Mouse (Mus musculus) hindbrain, embryonic 13.5 days (tissue): ENCODE measurements around the gene Bag1. TPM values are rescaled to one million over a fixed set of nuclear protein-coding genes. Genes with fewer than 3 reads are reported as not detected.
"Not testable (repeated sequence)": the region's sequence is repeated elsewhere in the genome, so short reads cannot be mapped to it uniquely, and the experiment has no call there.

Source experiments
- ATAC-seq: fragments of 200-750 bp; cut with Nextera tagmentation; 2 replicates; pipeline ENCODE4 v1.8.0; 2017; ENCODE audit warnings: moderate TSS enrichment; ENCODE audit not compliant: low FRiP score
- H3K27ac ChIP-seq: fragments of 300-500 bp; sonication (generic); 2 replicates; pipeline ENCODE4 v1.5.1; 2015; ENCODE audit warnings: inconsistent platforms, mild to moderate bottlenecking, moderate library complexity
- H3K27me3 ChIP-seq: fragments of 300-500 bp; sonication (generic); 2 replicates; pipeline ENCODE4 v1.6.1; 2015; ENCODE audit warnings: mild to moderate bottlenecking, inconsistent platforms
- H3K36me3 ChIP-seq: fragments of 300-500 bp; sonication (generic); 2 replicates; pipeline ENCODE4 v1.6.1; 2015; ENCODE audit warnings: mild to moderate bottlenecking, inconsistent platforms
- H3K4me1 ChIP-seq: fragments of 300-500 bp; sonication (generic); replicated peaks from 2 replicates; pipeline ENCODE4 v1.6.1; 2015; ENCODE audit warnings: inconsistent platforms
- H3K4me2 ChIP-seq: fragments of 300-500 bp; sonication (generic); 2 replicates; pipeline ENCODE4 v1.6.1; 2015; ENCODE audit warnings: inconsistent platforms, mild to moderate bottlenecking, moderate library complexity
- H3K4me3 ChIP-seq: fragments of 300-500 bp; sonication (generic); 2 replicates; pipeline ENCODE4 v1.5.1; 2015; ENCODE audit warnings: mild to moderate bottlenecking, inconsistent platforms
- H3K9ac ChIP-seq: fragments of 300-500 bp; sonication (generic); 2 replicates; pipeline ENCODE4 v1.6.1; 2015; ENCODE audit warnings: mild to moderate bottlenecking, inconsistent platforms
- H3K9me3 ChIP-seq: fragments of 300-500 bp; sonication (generic); 2 replicates; pipeline ENCODE4 v1.6.1; 2016; ENCODE audit warnings: inconsistent platforms
- WGBS: fragments of 180-500 bp; shearing (Covaris S2); methylation state at CpG from one replicate; pipeline ENCODE4 v1.1.7; 2015; 5-methylcytosine and 5-hydroxymethylcytosine counted together
- polyA plus RNA-seq: library from polyadenylated mRNA; unstranded; fragments of >200 nt; fragmentation: Nextera tagmentation; extraction: Ambion mirVana; gene quantifications from 2 replicates; pipeline ENCODE4 v1.2.1, GENCODE M21; 2015

Gene Bag1
- polyA plus RNA-seq, 1 experiment from 2014 or later: 201 TPM

DNA sequence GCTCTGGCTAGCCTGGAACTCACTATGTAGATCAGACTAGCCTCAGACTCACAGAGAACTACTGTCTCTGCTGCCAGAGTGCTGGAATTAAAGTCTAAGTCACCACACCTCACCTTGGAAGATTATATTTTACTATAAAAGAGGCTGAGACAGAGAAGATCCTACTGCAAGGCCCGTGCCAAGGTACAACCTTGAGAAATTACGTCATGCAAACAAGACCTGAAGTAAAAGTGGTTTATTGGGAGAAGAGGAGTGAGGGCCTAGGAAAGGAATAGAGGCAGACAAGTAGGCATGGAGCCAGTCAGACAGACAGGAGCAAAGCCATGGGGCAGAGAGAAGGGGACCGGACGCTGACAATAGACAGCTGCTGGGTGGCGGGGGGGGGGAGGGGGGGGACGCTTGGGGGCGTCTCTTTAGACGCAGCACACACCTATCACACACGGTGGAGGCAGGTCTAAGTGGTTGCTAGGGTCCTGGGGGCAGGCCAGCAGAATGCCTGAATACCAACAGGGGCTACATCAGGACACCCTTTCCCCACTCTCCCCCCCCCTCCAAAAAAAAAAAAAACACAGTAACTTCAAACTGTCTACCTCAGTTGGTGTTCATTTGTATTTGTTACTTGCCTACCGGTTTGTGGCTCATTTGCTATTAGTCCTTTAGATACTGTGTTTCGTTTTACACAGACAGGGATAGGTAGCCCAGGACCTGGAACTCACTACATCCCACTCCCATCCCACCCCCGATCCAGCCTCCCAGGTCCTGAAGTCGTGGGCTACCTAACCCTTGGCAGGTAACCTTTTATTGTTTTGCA, 21.9 kb upstream of the Bag1 start:
- Histone ChIP-seq H3K27me3 (no peaks in the 10 kb centered on the region), H3K9me3 (no peaks in the 10 kb centered on the region), H3K36me3 (peaks cover 29% of the 10 kb centered on the region), H3K27ac (peak overlapping the region; percentile 92), H3K4me1 (peaks cover 22% of the 10 kb centered on the region), H3K4me2 (peak overlapping the region; percentile 76), H3K9ac (peak overlapping the region; percentile 93), H3K4me3 (peak overlapping the region; percentile 82)
- peak; percentile 70 for ATAC-seq
- 22% methylated on average over 6 of the region's 13 CpGs for WGBS

DNA sequence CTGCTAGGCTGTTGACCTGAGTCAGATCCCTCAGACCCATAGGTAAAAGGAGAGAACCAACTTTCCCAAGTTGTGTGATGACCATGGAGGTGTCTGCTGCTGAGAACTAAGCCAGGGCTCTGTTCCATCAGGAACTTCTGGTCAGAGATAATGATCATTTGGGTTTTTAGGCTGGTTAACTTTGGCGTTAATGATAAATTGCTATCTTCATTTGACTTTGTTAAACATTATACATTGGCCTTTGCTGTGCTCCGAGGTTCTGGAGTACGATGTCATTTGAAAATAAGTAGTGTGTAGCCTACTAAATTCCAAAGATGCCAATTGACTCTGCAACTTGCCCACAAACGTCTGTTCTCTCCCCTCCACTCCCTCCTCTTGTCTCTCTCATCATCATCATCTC, 21.1 kb upstream of the Bag1 start:
- H3K4me3 ChIP-seq: no peak overlapping the region
- H3K4me1 ChIP-seq: peaks cover 22% of the 10 kb centered on the region
- H3K4me2 ChIP-seq: no peak overlapping the region
- no peak for ATAC-seq
- H3K27me3 ChIP-seq: no peaks in the 10 kb centered on the region
- WGBS: 82% methylated on average over 4 of the region's 4 CpGs
- H3K36me3 ChIP-seq: peaks cover 36% of the 10 kb centered on the region
- H3K9me3 ChIP-seq: no peaks in the 10 kb centered on the region
- H3K9ac ChIP-seq: 0 out of 2 replicates have a peak overlapping the region, but pooled peaks have one; percentile 93
- no peak overlapping the region for H3K27ac ChIP-seq

DNA sequence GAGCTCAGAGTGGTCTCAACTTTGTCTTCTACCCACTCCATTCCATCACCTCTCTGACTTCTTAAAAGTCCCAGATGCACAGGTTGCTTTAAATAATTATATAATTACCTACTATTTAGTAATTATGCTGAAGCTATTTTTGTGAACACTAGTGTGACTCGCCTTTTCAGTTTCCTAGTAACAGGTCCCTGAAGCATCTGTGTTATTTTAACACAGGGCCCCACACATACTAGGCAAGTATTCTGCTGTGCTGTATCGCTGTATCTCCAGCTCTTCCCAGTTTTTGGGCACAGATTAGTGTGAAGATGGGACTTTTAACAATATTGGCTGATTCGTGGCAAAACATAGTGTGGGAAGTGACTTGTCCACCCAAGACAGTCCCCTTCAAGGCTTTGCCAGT, 15.4 kb upstream of the Bag1 start:
- Histone ChIP-seq H3K36me3 (peaks cover 88% of the 10 kb centered on the region), H3K4me3 (no peak overlapping the region), H3K4me2 (no peak overlapping the region), H3K9ac (no peak overlapping the region), H3K4me1 (no peaks in the 10 kb centered on the region), H3K27ac (no peak overlapping the region), H3K27me3 (no peaks in the 10 kb centered on the region), H3K9me3 (no peaks in the 10 kb centered on the region)
- ATAC-seq: no peak
- 94% methylated on average over 3 of the region's 3 CpGs for WGBS

DNA sequence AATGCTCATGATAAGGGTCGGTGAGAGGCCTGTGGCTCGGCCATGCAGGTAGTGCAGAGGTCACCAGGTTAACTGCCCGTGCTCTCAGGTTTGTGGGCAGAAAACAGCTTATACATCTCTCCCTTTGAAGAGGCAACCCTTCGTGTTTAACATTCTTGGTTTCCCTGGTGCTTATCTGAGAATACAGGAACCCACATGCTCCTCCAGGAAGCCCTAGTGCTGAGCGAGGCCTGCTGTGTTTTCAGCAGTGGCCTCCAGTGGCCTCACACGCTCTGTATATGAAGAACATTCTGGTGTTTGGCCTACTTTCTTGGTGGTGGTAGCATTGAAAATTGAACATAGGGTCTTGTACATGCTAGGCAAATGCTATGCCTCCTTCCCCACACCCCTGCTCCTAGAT, 7.8 kb upstream of the Bag1 start:
- Histone ChIP-seq H3K27me3 (no peaks in the 10 kb centered on the region), H3K9ac (no peak overlapping the region), H3K36me3 (peaks cover 93% of the 10 kb centered on the region), H3K27ac (no peak overlapping the region), H3K4me2 (no peak overlapping the region), H3K9me3 (no peaks in the 10 kb centered on the region), H3K4me3 (no peak overlapping the region), H3K4me1 (no peaks in the 10 kb centered on the region)
- ATAC-seq: no peak
- WGBS: 94% methylated on average over 6 of the region's 6 CpGs

DNA sequence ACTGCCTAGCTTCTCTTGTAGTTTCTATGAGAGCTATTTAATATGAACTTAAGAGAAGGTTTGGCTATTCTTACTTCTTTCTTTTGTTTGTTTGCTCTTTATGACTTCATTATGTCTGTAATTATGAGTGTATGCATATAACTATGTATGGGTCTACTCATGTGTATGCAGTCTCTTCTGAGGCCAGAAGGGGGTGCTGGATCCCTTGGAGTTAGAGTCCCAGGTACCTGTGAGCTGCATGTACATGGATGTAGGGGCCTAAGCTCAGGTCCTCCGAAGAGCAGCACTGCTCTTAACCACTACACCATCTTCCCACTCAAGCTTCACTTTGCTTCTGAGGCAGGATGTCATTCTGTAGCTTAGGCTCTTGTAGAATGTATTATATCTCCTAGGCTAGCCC, 5.4 kb upstream of the Bag1 start:
- ATAC-seq: no peak
- WGBS: 95% methylated on average over 1 of the region's 1 CpGs
- no peaks in the 10 kb centered on the region for H3K27me3 ChIP-seq

DNA sequence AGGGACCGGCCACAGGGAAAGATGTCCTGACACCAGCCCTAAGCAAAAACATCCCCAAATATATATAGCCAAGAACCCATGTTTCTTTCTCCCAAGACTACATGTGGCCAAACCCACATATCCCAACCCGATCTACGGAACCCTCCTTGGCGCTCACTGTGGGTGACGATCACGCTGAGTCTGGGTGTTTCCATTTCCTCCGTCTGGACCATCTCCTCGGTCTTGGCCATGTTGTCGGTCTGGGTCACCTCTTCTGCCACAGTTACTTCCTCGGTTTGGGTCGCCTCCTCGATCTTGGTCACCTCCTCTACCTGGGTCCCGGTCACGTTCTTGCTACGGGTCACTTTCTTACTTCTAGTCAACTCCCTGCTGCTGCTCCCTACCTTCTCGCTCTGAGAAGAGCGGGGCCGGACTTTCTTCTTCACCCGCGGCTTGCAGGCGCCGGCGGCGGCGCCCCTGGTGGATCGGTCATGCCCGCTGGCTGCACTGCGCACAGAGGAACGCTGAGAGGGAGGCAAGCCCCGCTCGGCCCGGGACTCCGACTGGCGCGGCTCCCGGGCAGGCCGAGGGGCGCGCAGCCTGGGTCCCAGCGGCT, 432 bp downstream of the Bag1 start:
- Histone ChIP-seq H3K9ac (peak overlapping the region; percentile 89), H3K27ac (peak overlapping the region; percentile 92), H3K9me3 (no peaks in the 10 kb centered on the region), H3K4me1 (peaks cover 29% of the 10 kb centered on the region), H3K36me3 (peaks cover 58% of the 10 kb centered on the region), H3K4me3 (peak overlapping the region; percentile 93), H3K27me3 (no peaks in the 10 kb centered on the region), H3K4me2 (peak overlapping the region; percentile 69)
- ATAC-seq: no peak; the same call in none of the 2 replicates
- WGBS: under 1% methylated on average over 40 of the region's 40 CpGs

More for the DNA sequence above, 5.4 kb upstream of the Bag1 start:
- peaks cover 13% of the 10 kb centered on the region for H3K4me1 ChIP-seq
- no peak overlapping the region for H3K4me3 ChIP-seq
- H3K27ac ChIP-seq: no peak overlapping the region
- H3K4me2 ChIP-seq: no peak overlapping the region
- no peak overlapping the region for H3K9ac ChIP-seq
- H3K36me3 ChIP-seq: peaks cover 78% of the 10 kb centered on the region
- no peaks in the 10 kb centered on the region for H3K9me3 ChIP-seq

DNA sequence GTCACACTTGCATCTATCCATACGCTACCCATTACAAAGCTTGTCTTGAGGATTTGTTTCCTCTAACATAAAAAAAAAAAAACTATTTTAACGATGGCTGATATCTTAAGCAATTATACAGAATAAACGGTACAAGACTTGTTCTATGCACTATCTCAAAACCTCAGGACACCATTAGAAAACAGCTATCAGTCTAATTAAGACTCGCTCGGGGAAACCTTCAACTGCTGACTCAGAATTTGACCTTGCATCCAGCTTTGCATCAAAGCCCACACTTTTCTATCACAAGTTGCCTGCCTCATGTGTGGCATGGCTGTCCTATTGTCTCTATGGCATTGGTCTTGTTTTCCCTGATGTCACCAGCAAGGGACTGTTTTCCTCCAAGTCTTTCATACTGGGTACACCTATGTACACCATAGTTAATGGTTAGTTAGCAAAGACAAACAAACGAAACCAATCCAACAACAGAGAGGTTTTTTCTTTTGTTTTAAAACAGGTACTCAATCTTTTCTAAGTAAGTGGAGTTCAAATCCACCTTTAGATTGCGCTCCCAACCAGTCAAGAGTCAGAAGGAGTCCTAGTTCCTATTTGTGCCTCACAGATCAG, 1.5 kb downstream of the Bag1 start:
- Histone ChIP-seq H3K4me2 (peak overlapping the region; percentile 69), H3K9me3 (no peaks in the 10 kb centered on the region), H3K27ac (no peak overlapping the region), H3K27me3 (no peaks in the 10 kb centered on the region), H3K4me1 (peaks cover 29% of the 10 kb centered on the region), H3K9ac (peak overlapping the region; percentile 89), H3K36me3 (peaks cover 60% of the 10 kb centered on the region), H3K4me3 (peak overlapping the region; percentile 93)
- WGBS: 92% methylated on average over 7 of the region's 7 CpGs
- no peak for ATAC-seq

DNA sequence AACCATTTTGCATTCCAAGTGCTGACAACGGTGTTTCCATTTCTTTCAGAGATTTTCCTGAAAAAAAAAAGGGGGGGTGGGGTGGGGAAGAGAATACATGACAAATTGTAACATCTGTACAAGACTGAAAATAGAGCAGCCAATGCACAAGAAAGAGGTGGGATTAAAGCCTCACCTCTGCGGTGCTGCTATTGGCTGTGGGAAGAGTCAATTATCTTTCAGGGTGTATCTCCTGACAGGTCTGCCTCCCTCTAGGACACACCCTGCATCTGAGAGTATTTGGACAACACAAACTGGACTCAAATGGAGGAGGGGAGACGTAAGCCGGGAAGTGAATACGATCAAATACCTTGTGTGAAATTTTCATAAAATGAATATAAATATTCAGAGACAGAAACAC, 4.4 kb downstream of the Bag1 start:
- no peak overlapping the region for H3K27ac ChIP-seq
- 97% methylated on average over 5 of the region's 5 CpGs for WGBS
- H3K9ac ChIP-seq: no peak overlapping the region
- ATAC-seq: no peak
- no peaks in the 10 kb centered on the region for H3K27me3 ChIP-seq
- peaks cover 16% of the 10 kb centered on the region for H3K4me1 ChIP-seq
- peaks cover 74% of the 10 kb centered on the region for H3K36me3 ChIP-seq
- H3K4me2 ChIP-seq: no peak overlapping the region
- H3K9me3 ChIP-seq: no peaks in the 10 kb centered on the region
- no peak overlapping the region for H3K4me3 ChIP-seq

DNA sequence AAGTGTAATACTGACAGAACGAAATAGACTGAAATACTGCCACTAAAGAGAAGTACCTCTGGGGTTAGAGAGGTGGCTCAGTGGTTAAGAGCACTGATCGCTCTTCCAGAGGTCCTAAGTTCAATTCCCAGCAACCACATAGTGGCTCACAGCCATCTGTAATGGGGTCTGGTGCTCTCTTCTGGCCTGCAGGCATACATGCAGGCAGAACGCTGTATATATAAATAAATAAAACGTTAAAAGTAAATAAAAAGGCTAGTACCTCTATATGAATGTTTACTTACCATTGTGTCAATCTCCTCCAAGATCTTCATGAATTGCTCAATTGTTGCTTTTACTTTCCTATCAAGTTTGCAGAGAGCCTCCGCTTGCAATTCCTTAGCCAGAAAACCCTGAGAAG, 9.3 kb downstream of the Bag1 start:
- no peaks in the 10 kb centered on the region for H3K9me3 ChIP-seq
- peaks cover 95% of the 10 kb centered on the region for H3K36me3 ChIP-seq
- no peaks in the 10 kb centered on the region for H3K4me1 ChIP-seq
- 97% methylated on average over 5 of the region's 5 CpGs for WGBS
- H3K9ac ChIP-seq: no peak overlapping the region
- H3K27me3 ChIP-seq: no peaks in the 10 kb centered on the region
- no peak overlapping the region for H3K27ac ChIP-seq
- no peak for ATAC-seq
- H3K4me3 ChIP-seq: no peak overlapping the region
- H3K4me2 ChIP-seq: no peak overlapping the region

DNA sequence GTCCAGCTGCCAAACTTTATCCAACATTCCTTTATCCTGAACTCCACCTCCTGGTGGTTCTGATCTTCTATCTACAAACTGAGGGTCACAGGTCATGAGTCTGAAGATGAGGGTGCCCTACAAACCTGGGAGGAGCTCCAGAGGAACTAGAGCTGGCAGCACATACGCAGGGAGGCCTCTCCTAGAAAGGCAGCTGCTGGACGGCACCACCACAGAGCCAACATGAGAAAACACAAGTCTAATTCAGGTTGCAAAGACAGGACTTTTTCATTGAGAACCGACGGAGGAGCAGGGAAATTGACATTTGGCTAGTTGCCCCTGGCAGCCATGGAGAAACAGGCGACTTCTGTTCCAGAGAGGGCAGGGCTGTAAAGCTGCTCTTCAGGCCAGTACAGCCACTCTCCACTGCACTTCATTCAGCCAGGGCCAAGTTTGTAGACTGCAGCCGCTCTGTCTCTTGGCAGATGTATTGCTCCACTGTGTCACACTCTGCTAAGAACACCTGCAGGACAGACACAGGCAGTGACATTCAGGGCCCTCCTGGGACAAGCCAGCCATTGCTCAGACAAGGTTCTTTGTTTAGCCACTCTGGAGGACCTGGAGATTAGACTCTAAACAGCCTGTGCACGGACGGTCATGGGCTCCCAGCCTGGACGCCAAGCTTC, 11.8 kb downstream of the Bag1 start:
- H3K36me3 ChIP-seq: peaks cover 88% of the 10 kb centered on the region
- no peaks in the 10 kb centered on the region for H3K9me3 ChIP-seq
- ATAC-seq: peak; percentile 87
- H3K27ac ChIP-seq: peak overlapping the region; percentile 48; the same call in 1 of the 2 replicates
- H3K4me2 ChIP-seq: no peak overlapping the region
- H3K9ac ChIP-seq: no peak overlapping the region
- 84% methylated on average over 9 of the region's 9 CpGs for WGBS
- H3K27me3 ChIP-seq: no peaks in the 10 kb centered on the region
- H3K4me3 ChIP-seq: no peak overlapping the region
- no peaks in the 10 kb centered on the region for H3K4me1 ChIP-seq

DNA sequence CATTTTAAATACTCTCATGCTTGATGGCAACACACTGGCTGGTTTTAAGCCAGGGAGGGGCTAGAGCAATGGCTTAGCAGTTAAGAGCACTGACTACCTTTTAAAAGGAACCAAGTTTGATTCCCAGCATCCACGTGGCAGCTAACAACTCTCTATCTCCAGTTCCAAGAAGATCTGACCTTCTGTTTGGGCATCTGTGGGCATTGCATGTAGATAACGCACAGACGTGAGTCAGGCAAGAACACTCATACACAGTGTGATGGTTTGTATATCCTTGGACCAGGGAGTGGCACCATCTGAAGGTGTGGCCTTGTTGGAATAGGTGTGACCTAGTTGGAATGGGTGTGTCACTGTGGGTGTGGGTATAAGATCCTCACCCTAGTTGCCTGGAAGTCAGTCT, 13.7 kb downstream of the Bag1 start:
- peaks cover 69% of the 10 kb centered on the region for H3K36me3 ChIP-seq
- H3K27ac ChIP-seq, H3K9me3 ChIP-seq, H3K27me3 ChIP-seq, ATAC-seq, H3K4me3 ChIP-seq, H3K9ac ChIP-seq, H3K4me2 ChIP-seq, H3K4me1 ChIP-seq: not testable (repeated sequence)
- WGBS: 90% methylated on average over 3 of the region's 3 CpGs

DNA sequence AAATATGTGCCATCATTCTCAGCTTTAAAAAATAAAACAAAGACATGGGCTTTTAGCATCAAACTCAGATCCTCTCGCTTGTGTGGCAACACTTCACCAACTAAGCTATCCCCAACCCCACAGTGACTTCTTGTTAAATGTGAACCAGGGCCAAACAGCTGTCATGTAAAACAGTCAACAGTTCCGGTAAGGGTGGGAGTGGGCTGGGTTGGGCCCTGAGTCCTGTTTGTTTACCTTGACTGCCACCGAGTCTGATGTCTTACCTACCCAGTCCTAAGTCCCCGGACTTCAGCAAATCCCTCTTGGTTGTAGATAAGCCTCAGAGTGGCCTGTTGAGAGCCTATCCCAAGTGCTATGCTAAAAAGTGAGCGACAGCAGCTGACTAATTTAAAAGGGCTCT, 14.4 kb downstream of the Bag1 start:
- WGBS: 93% methylated on average over 5 of the region's 5 CpGs
- Histone ChIP-seq H3K27ac (no peak overlapping the region), H3K9ac (no peak overlapping the region), H3K4me2 (no peak overlapping the region), H3K36me3 (peaks cover 62% of the 10 kb centered on the region), H3K4me3 (no peak overlapping the region), H3K27me3 (no peaks in the 10 kb centered on the region), H3K4me1 (no peaks in the 10 kb centered on the region), H3K9me3 (no peaks in the 10 kb centered on the region)
- ATAC-seq: no peak
